Mouse (Mus musculus) right cerebral cortex, postnatal 36 days (tissue): ENCODE data around the gene Mosmo.

Source experiments
- DNase-seq, 2 experiments: peaks; one replicate each; pipeline ENCODE4 v3.0.0; 2022; ENCODE audit warnings: low spot score in 2 of 2, mixed read lengths in 1 of 2

Gene Mosmo

GRCm38 (mm10) chr7:120677001-120677643 lies at the start of gene Mosmo:
Gene Mosmo, plus strand, starts transcription at chr7:120677618.
- DNase-seq: peak in 1 of 2 experiments; percentile 26

GRCm38 (mm10) chr7:120632518-120632917 lies 44.9 kb upstream of the Mosmo start:
- peak in 1 of 2 experiments; percentile 12 for DNase-seq

DNA sequence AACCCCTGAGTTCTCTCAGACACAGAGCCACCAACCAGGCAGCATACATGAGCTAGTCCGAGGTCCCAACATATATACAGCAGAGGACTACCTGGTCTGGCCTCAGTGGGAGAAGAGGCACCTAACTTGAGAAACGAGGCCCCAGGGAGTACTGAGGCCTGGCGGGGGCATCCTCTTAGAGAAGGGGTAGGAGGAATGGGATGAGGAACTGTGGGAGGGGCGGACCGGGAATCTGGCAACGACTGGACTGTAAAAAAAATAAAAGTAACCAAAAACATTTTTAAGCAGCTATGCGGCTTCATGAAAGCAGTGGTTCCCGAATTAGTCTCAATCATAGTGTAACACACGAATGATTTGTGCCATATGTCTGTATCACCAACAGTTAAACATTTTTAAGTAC lies 43.1 kb upstream of the Mosmo start:
- DNase-seq: no peak

- DNase-seq: peak; percentile 78 to 80
These were observed 42.6 kb upstream of the Mosmo start, which contains the start of gene Uqcrc2 for GRCm38 (mm10) chr7:120634711-120635361. Gene Uqcrc2, plus strand, starts transcription at chr7:120635176.

DNA sequence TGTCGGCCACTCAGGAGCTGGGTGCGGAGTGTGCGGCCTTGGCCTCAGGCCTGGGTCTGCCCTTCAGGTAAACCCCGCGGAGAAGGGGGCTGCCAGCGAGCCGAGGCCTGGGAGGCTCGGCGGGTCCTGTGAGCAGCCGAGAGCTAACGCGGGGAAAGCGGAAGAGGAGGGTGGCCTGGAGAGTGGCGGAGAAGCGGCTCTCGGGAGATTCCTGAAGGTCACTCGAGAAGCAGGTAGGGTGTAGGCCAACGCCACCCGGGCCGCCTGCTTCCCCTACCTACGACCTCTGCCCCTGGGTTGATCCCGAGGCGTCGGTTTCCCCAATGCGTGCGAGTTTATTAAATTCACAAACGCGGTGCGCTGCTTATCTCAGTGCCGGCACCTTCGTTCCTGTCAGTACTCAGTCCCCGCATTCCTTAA lies 42.0 kb upstream of the Mosmo start:
- DNase-seq: no peak

DNA sequence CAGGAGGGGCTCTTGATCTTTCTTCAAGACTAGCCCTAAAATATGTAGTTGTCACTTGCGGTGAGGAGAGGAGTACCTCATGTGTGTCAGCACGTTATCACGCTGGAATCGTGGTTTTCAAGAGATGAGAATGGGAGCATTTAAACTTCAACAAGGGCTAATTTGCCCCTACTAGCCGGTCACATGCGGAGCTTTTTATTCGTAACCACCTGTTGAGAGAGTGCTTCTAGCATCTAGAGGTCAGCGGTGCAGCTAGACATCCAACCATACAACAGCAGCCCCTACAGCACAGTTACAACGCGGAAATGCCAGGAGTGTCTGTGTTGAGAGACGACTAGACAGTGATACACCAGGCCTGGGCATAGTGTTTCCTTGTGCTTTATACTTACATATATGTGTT lies 41.6 kb upstream of the Mosmo start:
- no peak for DNase-seq

- no peak for DNase-seq
These were observed 34.2 kb upstream of the Mosmo start for GRCm38 (mm10) chr7:120643217-120643616.

- peak; percentile 16 to 28 for DNase-seq
These were observed 29.6 kb upstream of the Mosmo start for GRCm38 (mm10) chr7:120647849-120648248.

DNA sequence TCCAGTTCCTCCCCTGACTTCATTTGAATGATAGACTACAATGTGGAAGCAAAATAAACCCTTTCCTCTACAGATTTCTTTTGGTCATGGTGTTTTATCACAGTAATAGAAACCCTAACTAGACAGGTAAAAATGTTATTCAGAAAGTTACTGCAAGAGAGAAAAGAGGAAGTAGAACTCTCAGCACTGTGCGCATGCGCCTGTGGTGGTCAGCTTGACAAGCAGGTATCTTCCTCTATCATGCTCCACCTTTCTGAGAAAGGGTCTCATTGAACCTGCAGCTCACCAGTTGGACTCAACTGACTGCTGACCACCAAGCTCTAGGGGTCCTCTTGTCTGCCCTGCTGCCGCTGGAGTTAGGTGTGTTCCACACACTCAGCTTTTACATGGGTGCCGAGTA lies 15.3 kb upstream of the Mosmo start:
- no peak for DNase-seq

DNA sequence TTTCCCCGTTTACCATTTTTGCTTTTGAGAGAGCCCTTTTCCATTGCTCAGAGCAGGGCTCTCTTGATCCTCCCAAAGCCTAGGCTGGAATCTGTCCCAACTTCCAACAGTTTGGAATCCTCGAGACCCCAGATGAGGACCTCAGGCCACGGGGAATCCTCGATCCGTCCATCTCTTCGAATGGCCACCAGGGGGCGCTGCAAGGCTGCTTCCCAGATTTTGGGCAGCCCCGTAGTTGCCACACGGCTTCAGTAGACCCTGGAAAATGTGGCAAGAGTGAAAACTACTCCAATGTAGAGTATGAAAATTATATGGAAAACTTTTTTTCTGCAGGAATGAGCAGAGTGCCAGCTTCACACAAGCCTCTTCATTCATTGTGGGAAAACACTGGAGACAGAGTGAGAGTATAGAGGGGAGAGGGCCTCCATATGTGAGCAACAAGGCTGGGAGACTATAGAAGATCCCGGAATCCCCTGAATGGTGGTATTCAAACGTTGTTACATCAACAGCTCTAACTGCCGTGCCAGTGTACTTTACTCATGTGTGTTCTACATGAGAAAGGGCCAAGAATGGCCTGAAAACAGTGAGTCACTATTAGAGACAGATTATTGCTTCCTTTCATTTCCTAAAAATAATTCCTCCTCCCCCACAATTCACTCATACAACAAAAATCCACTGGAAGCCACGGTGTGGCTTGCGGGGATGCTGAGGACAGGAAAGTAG lies 7.1 kb upstream of the Mosmo start, which contains the start of gene Pdzd9:
Gene Pdzd9, minus strand, starts transcription at position 191 of the 723 bp plus-strand sequence.
- DNase-seq: peak in 1 of 2 experiments; percentile 15

GRCm38 (mm10) chr7:120671271-120671670 lies 6.1 kb upstream of the Mosmo start:
- DNase-seq: no peak

GRCm38 (mm10) chr7:120677764-120678531 lies 530 bp downstream of the Mosmo start:
- DNase-seq: peak; percentile 33 to 35

GRCm38 (mm10) chr7:120679023-120679422 lies 1.6 kb downstream of the Mosmo start:
- no peak for DNase-seq

DNA sequence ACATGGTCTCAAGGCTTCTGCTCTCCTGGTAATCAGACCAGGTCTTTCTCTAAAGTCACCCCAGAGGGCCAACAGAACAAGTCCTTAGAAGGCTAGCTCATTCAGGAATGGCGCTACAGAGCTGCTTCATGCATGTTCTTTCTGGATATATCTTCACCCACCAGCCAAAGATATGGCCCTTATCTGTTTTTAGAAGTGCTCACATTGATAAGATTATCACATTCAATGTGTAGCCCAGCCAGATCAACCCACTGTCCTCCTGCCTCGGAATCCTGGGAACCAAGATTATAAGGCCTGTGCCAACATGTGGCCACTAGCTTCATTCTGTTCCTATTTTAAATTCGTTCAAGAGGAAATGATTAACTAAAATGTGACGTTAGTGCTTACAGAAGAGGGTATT lies 4.6 kb downstream of the Mosmo start:
- DNase-seq: no peak

GRCm38 (mm10) chr7:120684731-120685161 lies 7.3 kb downstream of the Mosmo start:
- DNase-seq: no peak

GRCm38 (mm10) chr7:120685227-120685626 lies 7.8 kb downstream of the Mosmo start:
- no peak for DNase-seq

GRCm38 (mm10) chr7:120690634-120691033 lies 13.2 kb downstream of the Mosmo start:
- DNase-seq: no peak

GRCm38 (mm10) chr7:120693831-120694375 lies 16.5 kb downstream of the Mosmo start:
- DNase-seq: no peak

GRCm38 (mm10) chr7:120695196-120695595 lies 17.8 kb downstream of the Mosmo start:
- no peak for DNase-seq

- no peak for DNase-seq
These were observed 18.2 kb downstream of the Mosmo start for GRCm38 (mm10) chr7:120695641-120696040.

DNA sequence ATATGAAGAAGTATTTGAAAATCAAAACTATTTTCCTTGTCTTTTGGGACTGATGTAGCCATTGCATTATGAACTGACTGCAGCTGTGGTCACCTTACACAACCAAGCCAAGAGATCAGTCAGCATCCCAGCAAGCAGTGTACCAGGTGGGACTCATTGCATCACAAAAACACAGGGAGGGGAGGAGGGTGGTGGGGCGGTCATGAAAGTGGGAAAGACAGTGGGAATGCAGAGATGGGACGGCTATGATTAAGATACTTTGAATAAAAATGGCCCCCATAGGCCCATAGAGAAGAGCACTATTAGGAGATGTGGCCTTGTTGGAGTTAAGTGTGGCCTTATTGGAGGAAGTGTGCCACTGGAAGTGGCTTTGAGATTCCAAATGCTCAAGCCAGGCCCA lies 18.9 kb downstream of the Mosmo start:
- DNase-seq: no peak
